Mouse (Mus musculus): ENCODE data around the gene Eif2b3. TPM values are rescaled to one million over a fixed set of nuclear protein-coding genes. Genes with fewer than 3 reads are reported as not detected.

Gene Eif2b3
- polyA plus RNA-seq, 1 experiment from 2014 or later: 45.2 TPM

GRCm38 (mm10) chr4:117071183-117071582 is 52.0 kb downstream of the Eif2b3 start:
- no peaks in the 10 kb centered on the region for H3K27me3 ChIP-seq (ENCODE audit: insufficient read depth, low read length)
- H3K4me2 ChIP-seq (replicated peaks; ENCODE audit: low read depth, low read length): no peak overlapping the region
- H3K4me3 ChIP-seq (ENCODE audit: low read length): no peak overlapping the region
- H3K9ac ChIP-seq (replicated peaks; ENCODE audit: low read length): no peak overlapping the region
- H3K9me3 ChIP-seq (ENCODE audit: low read length): no peaks in the 10 kb centered on the region
- H3K27ac ChIP-seq (ENCODE audit: low read length): no peak overlapping the region
- H3K36me3 ChIP-seq (ENCODE audit: insufficient read depth, low read length): peaks cover 46% of the 10 kb centered on the region; the same call in 1 of the 2 replicates
- no peaks in the 10 kb centered on the region for H3K4me1 ChIP-seq (ENCODE audit: insufficient read depth, low read length)
- no peak for ATAC-seq (ENCODE audit: low FRiP score, low TSS enrichment)
- WGBS: 95% methylated on average over 5 of the region's 5 CpGs

- Histone ChIP-seq H3K9ac (replicated peaks; ENCODE audit: low read length) (no peak overlapping the region), H3K4me3 (ENCODE audit: low read length) (no peak overlapping the region), H3K27me3 (ENCODE audit: insufficient read depth, low read length) (no peaks in the 10 kb centered on the region), H3K9me3 (ENCODE audit: low read length) (no peaks in the 10 kb centered on the region), H3K4me1 (ENCODE audit: insufficient read depth, low read length) (peaks cover 7% of the 10 kb centered on the region; the same call in 1 of the 2 replicates), H3K27ac (ENCODE audit: low read length) (no peak overlapping the region), H3K4me2 (replicated peaks; ENCODE audit: low read depth, low read length) (no peak overlapping the region), H3K36me3 (ENCODE audit: insufficient read depth, low read length) (peaks cover 5% of the 10 kb centered on the region; the same call in 1 of the 2 replicates)
- no peak for ATAC-seq (ENCODE audit: low FRiP score, low TSS enrichment)
- WGBS: 61% methylated on average over 7 of the region's 7 CpGs
Observed at GRCm38 (mm10) chr4:117087948-117088640, 68.9 kb downstream of the Eif2b3 start.

- Histone ChIP-seq H3K4me2 (replicated peaks; ENCODE audit: low read depth, low read length) (no peak overlapping the region), H3K4me3 (ENCODE audit: low read length) (no peak overlapping the region), H3K9ac (replicated peaks; ENCODE audit: low read length) (no peak overlapping the region), H3K4me1 (ENCODE audit: insufficient read depth, low read length) (peaks cover 10% of the 10 kb centered on the region), H3K9me3 (ENCODE audit: low read length) (no peaks in the 10 kb centered on the region), H3K27me3 (ENCODE audit: insufficient read depth, low read length) (no peaks in the 10 kb centered on the region), H3K27ac (ENCODE audit: low read length) (no peak overlapping the region), H3K36me3 (ENCODE audit: insufficient read depth, low read length) (peaks cover 5% of the 10 kb centered on the region; the same call in 1 of the 2 replicates)
- ATAC-seq (ENCODE audit: low FRiP score, low TSS enrichment): no peak
- 70% methylated on average over 7 of the region's 7 CpGs for WGBS
Observed at GRCm38 (mm10) chr4:117090586-117090985, 71.4 kb downstream of the Eif2b3 start.

GRCm38 (mm10) chr4:117094626-117095361 is 75.6 kb downstream of the Eif2b3 start:
- Histone ChIP-seq H3K27me3 (ENCODE audit: insufficient read depth, low read length) (no peaks in the 10 kb centered on the region), H3K4me2 (replicated peaks; ENCODE audit: low read depth, low read length) (no peak overlapping the region), H3K27ac (ENCODE audit: low read length) (peak overlapping the region; percentile 35; the same call in 1 of the 2 replicates), H3K9ac (replicated peaks; ENCODE audit: low read length) (no peak overlapping the region), H3K36me3 (ENCODE audit: insufficient read depth, low read length) (no peaks in the 10 kb centered on the region), H3K9me3 (ENCODE audit: low read length) (no peaks in the 10 kb centered on the region), H3K4me1 (ENCODE audit: insufficient read depth, low read length) (peaks cover 39% of the 10 kb centered on the region), H3K4me3 (ENCODE audit: low read length) (no peak overlapping the region)
- ATAC-seq (ENCODE audit: low FRiP score, low TSS enrichment): no peak
- 57% methylated on average over 3 of the region's 3 CpGs for WGBS

- Histone ChIP-seq H3K9me3 (ENCODE audit: low read length) (no peaks in the 10 kb centered on the region), H3K27ac (ENCODE audit: low read length) (peak within 1 kb of the TSS; percentile 72), H3K4me1 (ENCODE audit: insufficient read depth, low read length) (peaks cover 32% of the 10 kb centered on the region), H3K36me3 (ENCODE audit: insufficient read depth, low read length) (no peaks in the 10 kb centered on the region), H3K4me3 (ENCODE audit: low read length) (peak within 1 kb of the TSS; percentile 64), H3K4me2 (replicated peaks; ENCODE audit: low read depth, low read length) (peak within 1 kb of the TSS; percentile 88), H3K27me3 (ENCODE audit: insufficient read depth, low read length) (no peaks in the 10 kb centered on the region), H3K9ac (replicated peaks; ENCODE audit: low read length) (peak within 1 kb of the TSS; percentile 67)
- peak; percentile 90 for ATAC-seq (ENCODE audit: low FRiP score, low TSS enrichment)
- 1% methylated on average over 45 of the region's 50 CpGs for WGBS
Observed at GRCm38 (mm10) chr4:117095551-117096452, 76.6 kb downstream of the Eif2b3 start, which contains the start of gene Ptch2. Gene Ptch2, plus strand, starts transcription at chr4:117096075.

GRCm38 (mm10) chr4:117096666-117097065 is 77.5 kb downstream of the Eif2b3 start:
- WGBS: 4% methylated on average over 5 of the region's 5 CpGs

GRCm38 (mm10) chr4:117097969-117098763 is 79.0 kb downstream of the Eif2b3 start:
- H3K27ac ChIP-seq (ENCODE audit: low read length): peak overlapping the region; percentile 57
- peak overlapping the region; percentile 88 for H3K4me2 ChIP-seq (replicated peaks; ENCODE audit: low read depth, low read length)
- peaks cover 32% of the 10 kb centered on the region for H3K4me1 ChIP-seq (ENCODE audit: insufficient read depth, low read length)
- peak; percentile 24; the same call in 1 of the 2 replicates for ATAC-seq (ENCODE audit: low FRiP score, low TSS enrichment)
- 48% methylated on average over 8 of the region's 8 CpGs for WGBS
- H3K36me3 ChIP-seq (ENCODE audit: insufficient read depth, low read length): no peaks in the 10 kb centered on the region
- H3K4me3 ChIP-seq (ENCODE audit: low read length): peak overlapping the region; percentile 9; the same call in 1 of the 2 replicates
- H3K9ac ChIP-seq (replicated peaks; ENCODE audit: low read length): 0 out of 2 replicates have a peak overlapping the region, but pooled peaks have one; percentile 2
- no peaks in the 10 kb centered on the region for H3K9me3 ChIP-seq (ENCODE audit: low read length)
- no peaks in the 10 kb centered on the region for H3K27me3 ChIP-seq (ENCODE audit: insufficient read depth, low read length)

More at GRCm38 (mm10) chr4:117096666-117097065, 77.5 kb downstream of the Eif2b3 start:
- H3K36me3 ChIP-seq (ENCODE audit: insufficient read depth, low read length): no peaks in the 10 kb centered on the region
- H3K4me3 ChIP-seq (ENCODE audit: low read length): peak overlapping the region; percentile 64
- H3K27me3 ChIP-seq (ENCODE audit: insufficient read depth, low read length): no peaks in the 10 kb centered on the region
- no peaks in the 10 kb centered on the region for H3K9me3 ChIP-seq (ENCODE audit: low read length)
- peak overlapping the region; percentile 68 for H3K27ac ChIP-seq (ENCODE audit: low read length)
- H3K9ac ChIP-seq (replicated peaks; ENCODE audit: low read length): peak overlapping the region; percentile 67
- no peak for ATAC-seq (ENCODE audit: low FRiP score, low TSS enrichment)
- H3K4me2 ChIP-seq (replicated peaks; ENCODE audit: low read depth, low read length): peak overlapping the region; percentile 88
- H3K4me1 ChIP-seq (ENCODE audit: insufficient read depth, low read length): peaks cover 32% of the 10 kb centered on the region

GRCm38 (mm10) chr4:117098764-117099036 is 79.5 kb downstream of the Eif2b3 start:
- no peaks in the 10 kb centered on the region for H3K27me3 ChIP-seq (ENCODE audit: insufficient read depth, low read length)
- no peak for ATAC-seq (ENCODE audit: low FRiP score, low TSS enrichment)
- H3K36me3 ChIP-seq (ENCODE audit: insufficient read depth, low read length): no peaks in the 10 kb centered on the region
- no peaks in the 10 kb centered on the region for H3K9me3 ChIP-seq (ENCODE audit: low read length)
- peak overlapping the region; percentile 88; the same call in 1 of the 2 replicates for H3K4me2 ChIP-seq (replicated peaks; ENCODE audit: low read depth, low read length)
- no peak overlapping the region for H3K4me3 ChIP-seq (ENCODE audit: low read length)
- no peak overlapping the region for H3K9ac ChIP-seq (replicated peaks; ENCODE audit: low read length)
- H3K4me1 ChIP-seq (ENCODE audit: insufficient read depth, low read length): peaks cover 32% of the 10 kb centered on the region
- 78% methylated on average over 2 of the region's 2 CpGs for WGBS
- H3K27ac ChIP-seq (ENCODE audit: low read length): peak overlapping the region; percentile 57

GRCm38 (mm10) chr4:117100036-117100435 is 80.8 kb downstream of the Eif2b3 start:
- Histone ChIP-seq H3K27ac (ENCODE audit: low read length) (no peak overlapping the region), H3K9ac (replicated peaks; ENCODE audit: low read length) (no peak overlapping the region), H3K4me2 (replicated peaks; ENCODE audit: low read depth, low read length) (no peak overlapping the region), H3K4me1 (ENCODE audit: insufficient read depth, low read length) (peaks cover 35% of the 10 kb centered on the region), H3K9me3 (ENCODE audit: low read length) (no peaks in the 10 kb centered on the region), H3K27me3 (ENCODE audit: insufficient read depth, low read length) (no peaks in the 10 kb centered on the region), H3K36me3 (ENCODE audit: insufficient read depth, low read length) (0 out of 2 replicates have a peak, but pooled peaks cover 2% of the 10 kb centered on the region), H3K4me3 (ENCODE audit: low read length) (no peak overlapping the region)
- WGBS: 84% methylated on average over 4 of the region's 4 CpGs
- no peak for ATAC-seq (ENCODE audit: low FRiP score, low TSS enrichment)
